Mouse (Mus musculus) urinary bladder, adult 18-20 months (tissue): ENCODE measurements around the gene Tspan9.

Source experiments
- DNase-seq, 2 experiments: peaks; one replicate each; pipeline ENCODE4 v3.0.0; 2022; ENCODE audit warnings: low spot score in 2 of 2, mixed read lengths in 2 of 2

The Tspan9 gene

DNA sequence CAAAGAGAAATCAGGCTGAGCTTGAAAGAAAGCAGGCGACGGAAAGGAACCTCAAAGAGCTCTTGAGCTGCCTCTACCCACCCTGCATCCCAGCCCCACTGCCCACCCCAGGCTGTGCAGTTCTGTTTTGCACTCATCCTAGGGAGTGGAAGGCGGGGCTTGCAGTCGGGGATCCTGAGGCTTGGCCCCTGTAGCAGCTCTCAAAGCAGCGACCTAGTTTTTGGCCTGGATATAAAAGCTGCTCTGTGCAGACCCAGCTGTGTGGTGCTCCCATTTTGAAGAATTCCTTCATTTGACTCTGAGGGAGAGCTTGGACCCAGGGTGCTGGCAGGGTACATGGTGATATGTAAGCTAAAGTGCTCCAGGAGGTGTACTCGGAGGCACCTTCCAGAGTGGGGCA, 218.6 kb downstream of the Tspan9 start:
- DNase-seq: no peak

- DNase-seq: no peak
These were observed 220.1 kb downstream of the Tspan9 start for GRCm38 (mm10) chr6:127923296-127923695.

DNA sequence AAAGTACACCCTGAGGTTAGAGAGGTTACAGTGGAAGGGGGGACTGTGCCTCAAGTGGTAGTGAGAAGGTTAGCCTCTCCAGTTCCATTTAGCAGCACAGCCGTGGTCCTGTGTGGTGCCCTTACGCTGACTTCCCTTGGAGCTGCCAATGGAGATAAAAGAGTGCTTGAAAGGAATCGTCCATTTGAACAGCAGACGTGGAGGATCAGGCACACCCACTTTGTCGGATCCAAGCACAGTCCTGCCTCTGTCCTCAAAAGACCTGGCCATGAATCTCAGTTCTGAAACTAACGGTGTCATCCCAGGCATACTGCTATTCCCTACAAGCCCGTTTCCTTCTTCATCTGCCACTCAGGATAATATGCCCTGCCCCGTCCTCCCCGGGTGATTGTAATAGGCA, 221.4 kb downstream of the Tspan9 start:
- no peak for DNase-seq

DNA sequence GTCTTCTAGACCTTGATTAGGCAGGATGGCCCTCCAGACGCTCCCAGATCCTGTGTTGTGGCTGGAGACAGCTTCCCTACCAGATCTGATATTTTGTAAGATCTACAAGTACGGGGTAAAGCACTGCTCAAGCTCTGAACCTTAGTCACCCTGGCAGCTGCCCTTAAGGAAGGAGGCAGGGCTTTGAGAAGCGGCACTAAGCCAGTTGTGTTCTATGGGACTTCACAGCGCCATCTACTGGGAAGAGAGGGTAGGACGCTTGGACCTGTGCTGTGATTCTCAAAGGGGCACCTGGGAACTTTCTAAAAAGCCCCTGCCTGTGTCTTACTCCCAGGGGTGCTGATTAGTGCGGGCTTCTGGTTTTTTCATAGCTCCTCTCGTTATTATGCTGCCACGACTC, 222.7 kb downstream of the Tspan9 start:
- DNase-seq: peak; percentile 64 to 67

DNA sequence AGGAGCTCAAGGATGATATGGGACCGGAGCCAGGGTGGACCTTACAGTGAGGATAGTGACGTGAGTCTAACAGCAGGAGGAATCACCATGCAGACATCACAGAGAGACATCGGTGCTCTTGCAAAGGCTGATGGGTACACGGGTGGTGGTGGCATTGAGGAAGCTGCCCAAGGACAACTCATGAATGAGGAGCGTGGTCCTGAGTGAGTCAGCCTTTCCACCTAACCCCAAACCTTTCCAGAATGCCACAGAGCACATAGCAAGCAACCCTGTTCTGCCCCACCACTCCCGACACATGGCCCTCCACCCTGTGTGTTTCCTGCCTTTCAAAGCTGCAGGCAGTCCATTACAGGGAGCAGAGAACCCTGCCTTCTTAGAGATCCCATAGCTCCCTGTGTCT, 223.9 kb downstream of the Tspan9 start:
- no peak for DNase-seq

DNA sequence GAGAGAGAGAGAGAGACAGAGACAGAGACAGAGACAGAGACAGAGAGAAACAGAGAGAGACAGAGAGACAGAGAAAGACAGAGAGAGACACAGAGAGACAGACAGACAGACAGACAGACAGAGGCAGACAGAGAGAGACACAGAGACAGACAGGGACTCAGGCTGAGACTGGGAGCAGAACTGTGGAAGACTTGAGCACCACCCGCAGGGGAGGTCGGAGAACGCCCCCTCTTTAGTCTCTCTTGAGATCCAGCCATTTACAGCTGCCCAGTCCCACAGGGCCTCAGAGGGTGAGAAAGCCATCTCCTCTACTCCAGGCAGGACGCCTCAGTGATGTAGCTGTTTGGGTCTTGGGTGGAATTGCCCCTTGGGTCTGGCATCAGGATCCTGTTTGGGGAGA, 225.7 kb downstream of the Tspan9 start:
- DNase-seq: no peak

DNA sequence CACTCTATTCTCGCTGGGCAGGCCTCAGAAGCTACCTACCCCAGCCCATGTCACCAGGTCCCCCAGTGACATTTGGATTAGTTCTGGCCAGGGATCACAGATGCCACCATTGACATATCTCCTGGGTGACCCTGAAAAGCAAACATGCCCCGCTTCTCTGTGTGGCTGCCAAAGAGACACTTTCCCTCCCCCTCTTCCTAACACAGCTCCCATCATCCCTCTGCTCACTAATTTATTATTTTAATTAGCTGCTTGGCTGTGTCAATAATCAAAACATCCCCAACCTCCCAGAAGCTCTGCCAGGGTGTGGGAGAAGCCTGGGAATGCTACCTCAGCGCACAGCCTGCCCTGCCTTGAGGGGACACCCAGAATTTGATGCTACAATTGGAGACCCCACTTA, 226.4 kb downstream of the Tspan9 start:
- no peak for DNase-seq

GRCm38 (mm10) chr6:127912938-127913337, 230.5 kb downstream of the Tspan9 start:
- DNase-seq: no peak

DNA sequence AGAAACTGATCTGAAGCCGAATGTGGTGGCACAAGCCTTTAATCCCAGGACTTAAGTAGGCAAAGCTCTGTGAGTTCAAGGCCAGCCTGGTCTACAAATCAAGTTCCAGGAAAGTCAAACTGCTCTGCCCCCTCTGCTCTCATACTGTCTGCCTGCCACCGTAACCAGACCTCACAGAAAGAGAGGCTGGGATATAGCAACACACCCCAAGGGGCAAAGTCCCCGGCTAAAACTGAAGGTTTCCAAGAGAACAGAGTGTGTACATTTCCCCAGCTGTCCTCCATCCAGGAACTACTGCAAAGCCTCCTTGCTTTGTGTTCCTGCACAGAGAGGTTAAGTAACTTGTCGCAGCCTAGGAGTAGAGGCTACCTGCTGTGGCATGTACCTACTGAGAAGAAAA, 231.7 kb downstream of the Tspan9 start:
- no peak for DNase-seq
